Mouse (Mus musculus): ENCODE data around the gene Mien1. TPM values are rescaled to one million over a fixed set of nuclear protein-coding genes. Genes with fewer than 3 reads are reported as not detected.

The Mien1 gene
- polyA plus RNA-seq, 1 experiment: not detected

- no peak for TF ChIP-seq POLR2A (IDR thresholded peaks at IDR 0.05; ENCODE audit: insufficient read depth, low read depth, low read length)
- TF ChIP-seq CTCF (IDR thresholded peaks at IDR 0.05; ENCODE audit: insufficient read depth, low read depth, low read length): peak; percentile 9
- Histone ChIP-seq H3K27ac (ENCODE audit: insufficient read depth, low read depth, low read length) (no peak overlapping the region), H3K4me1 (ENCODE audit: control insufficient read depth, insufficient read depth, low read length) (peaks cover 24% of the 10 kb centered on the region), H3K4me3 (ENCODE audit: insufficient read depth, low read depth, low read length) (no peak overlapping the region)
- 30% methylated on average over 9 of the region's 9 CpGs for WGBS
These were observed 49.5 kb downstream of the Mien1 start for GRCm38 (mm10) chr11:98389221-98389780.

- WGBS: 71% methylated on average over 10 of the region's 10 CpGs
- H3K4me3 ChIP-seq (ENCODE audit: insufficient read depth, low read depth, low read length): no peak overlapping the region
- TF ChIP-seq CTCF (IDR thresholded peaks at IDR 0.05; ENCODE audit: insufficient read depth, low read depth, low read length) (no peak), POLR2A (IDR thresholded peaks at IDR 0.05; ENCODE audit: insufficient read depth, low read depth, low read length) (no peak)
These were observed 50.5 kb downstream of the Mien1 start for GRCm38 (mm10) chr11:98388282-98388681.

More at GRCm38 (mm10) chr11:98388282-98388681, 50.5 kb downstream of the Mien1 start:
- peaks cover 29% of the 10 kb centered on the region for H3K4me1 ChIP-seq (ENCODE audit: control insufficient read depth, insufficient read depth, low read length)
- no peak overlapping the region for H3K27ac ChIP-seq (ENCODE audit: insufficient read depth, low read depth, low read length)

Other genes starting within 250 kb of the Mien1 start
- 130 TPM in 1 of 2 replicates, not detected in the other for gene Med1, start 245.7 kb downstream of the Mien1 start, polyA plus RNA-seq (2012; ENCODE audit: insufficient read depth, insufficient read length, low replicate concordance, missing spikeins)
- not detected in 2 replicates for gene Cdk12, start 235.9 kb downstream of the Mien1 start, polyA plus RNA-seq (2012; ENCODE audit: insufficient read depth, insufficient read length, low replicate concordance, missing spikeins)
- not detected in 2 replicates for gene Neurod2, start 109.3 kb downstream of the Mien1 start, polyA plus RNA-seq (2012; ENCODE audit: insufficient read depth, insufficient read length, low replicate concordance, missing spikeins)
- gene Ppp1r1b, start 90.6 kb downstream of the Mien1 start, polyA plus RNA-seq (2012; ENCODE audit: insufficient read depth, insufficient read length, low replicate concordance, missing spikeins): not detected in 2 replicates
- gene Stard3, start 80.6 kb downstream of the Mien1 start, polyA plus RNA-seq (2012; ENCODE audit: insufficient read depth, insufficient read length, low replicate concordance, missing spikeins): not detected in 2 replicates
- gene Tcap, start 55.2 kb downstream of the Mien1 start, polyA plus RNA-seq (2012; ENCODE audit: insufficient read depth, insufficient read length, low replicate concordance, missing spikeins): not detected in 2 replicates
- gene Pnmt, start 52.5 kb downstream of the Mien1 start, polyA plus RNA-seq (2012; ENCODE audit: insufficient read depth, insufficient read length, low replicate concordance, missing spikeins): not detected in 2 replicates
- not detected in 2 replicates for gene Pgap3, start 38.5 kb downstream of the Mien1 start, polyA plus RNA-seq (2012; ENCODE audit: insufficient read depth, insufficient read length, low replicate concordance, missing spikeins)
- gene Erbb2, start 26.5 kb downstream of the Mien1 start, polyA plus RNA-seq (2012; ENCODE audit: insufficient read depth, insufficient read length, low replicate concordance, missing spikeins): not detected in 2 replicates
- not detected in 2 replicates for gene Grb7, start 7.4 kb upstream of the Mien1 start, polyA plus RNA-seq (2012; ENCODE audit: insufficient read depth, insufficient read length, low replicate concordance, missing spikeins)
- gene Ikzf3, start 107.0 kb upstream of the Mien1 start, polyA plus RNA-seq (2012; ENCODE audit: insufficient read depth, insufficient read length, low replicate concordance, missing spikeins): 249 TPM in 1 of 2 replicates, not detected in the other
- gene Zpbp2, start 112.1 kb upstream of the Mien1 start, polyA plus RNA-seq (2012; ENCODE audit: insufficient read depth, insufficient read length, low replicate concordance, missing spikeins): not detected in 2 replicates
- not detected in 2 replicates for gene Ormdl3, start 148.4 kb upstream of the Mien1 start, polyA plus RNA-seq (2012; ENCODE audit: insufficient read depth, insufficient read length, low replicate concordance, missing spikeins)
- gene Lrrc3c, start 159.3 kb upstream of the Mien1 start, polyA plus RNA-seq (2012; ENCODE audit: insufficient read depth, insufficient read length, low replicate concordance, missing spikeins): not detected in 2 replicates
- gene Gm12355, start 186.7 kb upstream of the Mien1 start, polyA plus RNA-seq (2012; ENCODE audit: insufficient read depth, insufficient read length, low replicate concordance, missing spikeins): not detected in 2 replicates
- gene Gsdma3, start 187.4 kb upstream of the Mien1 start, polyA plus RNA-seq (2012; ENCODE audit: insufficient read depth, insufficient read length, low replicate concordance, missing spikeins): not detected in 2 replicates
- gene Gsdma2, start 207.8 kb upstream of the Mien1 start, polyA plus RNA-seq (2012; ENCODE audit: insufficient read depth, insufficient read length, low replicate concordance, missing spikeins): not detected in 2 replicates
- gene Gsdma, start 225.4 kb upstream of the Mien1 start, polyA plus RNA-seq (2012; ENCODE audit: insufficient read depth, insufficient read length, low replicate concordance, missing spikeins): not detected in 2 replicates
- not detected in 2 replicates for gene Psmd3, start 243.6 kb upstream of the Mien1 start, polyA plus RNA-seq (2012; ENCODE audit: insufficient read depth, insufficient read length, low replicate concordance, missing spikeins)

Data from olfactory bulb, adult 2 months (tissue).